In genomic region chr13:41605099-41606010, GRCm38 (mm10) we compare ENCODE assay signal across 8 mouse cellular contexts. TPM values are rescaled to one million over a fixed set of nuclear protein-coding genes. Genes with fewer than 3 reads are reported as not detected.
DNase-seq lines count a peak whose midpoint lies in the region; ATAC-seq and TF ChIP-seq lines count a peak whose summit lies in the region.

Gene Tmem170b (plus strand): TSS chr13:41605907.

- WGBS in forebrain, embryonic 10.5 days: under 1% methylated on average over 84 of the region's 87 CpGs
- WGBS in heart, embryonic 15.5 days: under 1% methylated on average over 52 of the region's 87 CpGs
- under 1% methylated on average over 49 of the region's 87 CpGs for whole genome bisulfite sequencing in liver, embryonic 14.5 days (ENCODE audit: insufficient replicate concordance)
- WGBS in neural tube, embryonic 11.5 days: under 1% methylated on average over 58 of the region's 87 CpGs
- under 1% methylated on average over 47 of the region's 87 CpGs for WGBS in stomach, postnatal 0 days

- ATAC-seq in heart, embryonic 15.5 days (replicated peaks; ENCODE audit: insufficient number of reproducible peaks, insufficient read depth, low FRiP score, low read depth): peak; percentile 98
- ATAC-seq in liver, embryonic 14.5 days (ENCODE audit: insufficient read depth): peak; percentile 95
- ATAC-seq in neural tube, embryonic 11.5 days (ENCODE audit: insufficient read depth, low FRiP score, low TSS enrichment): peak; percentile 96
- ATAC-seq in stomach, postnatal 0 days (ENCODE audit: low FRiP score, low TSS enrichment): peak; percentile 98

- peak within 1 kb of the TSS; percentile 87 for H3K9ac ChIP-seq in heart, embryonic 15.5 days
- H3K9ac ChIP-seq in liver, embryonic 14.5 days (replicated peaks): peak within 1 kb of the TSS; percentile 88
- peak within 1 kb of the TSS; percentile 94 for H3K9ac ChIP-seq in neural tube, embryonic 11.5 days (ENCODE audit: low read length)
- H3K9ac ChIP-seq in stomach, postnatal 0 days (ENCODE audit: low read length): peak within 1 kb of the TSS; percentile 91

- TF ChIP-seq CTCF in liver, embryonic 14.5 days (IDR thresholded peaks at IDR 0.05; ENCODE audit: low read depth): no peak
- TF ChIP-seq CTCF in stomach, postnatal 0 days (IDR thresholded peaks at IDR 0.05; ENCODE audit: low read depth): no peak; the same call in 1 of the 2 replicates

- DNase-seq in CD8-positive naive resting alpha-beta T cell, adult 2 months (ENCODE audit: low read depth in 2 of 2, low spot score in 2 of 2): peak; percentile 90 to 91
- DNase-seq in c-Kit-positive CD71-negative TER-119-negative erythroid progenitor cells, embryonic 14.5 days (ENCODE audit: low read depth): peak; percentile 90
- DNase-seq in forebrain, embryonic 10.5 days (ENCODE audit: extremely low spot score, low spot score): peak; percentile 98
- DNase-seq in kidney, postnatal 25 days: peak; percentile 94 to 99
- DNase-seq in liver, embryonic 14.5 days (ENCODE audit: low read depth in 3 of 3, low spot score in 3 of 3): peak; percentile 86 to 87 (median 86)
- DNase-seq in neural tube, embryonic 11.5 days (ENCODE audit: low spot score): peak; percentile 100
- peak; percentile 99 for DNase-seq in stomach, postnatal 0 days (ENCODE audit: low spot score)

- peak within 1 kb of the TSS; percentile 99 for H3K4me3 ChIP-seq in forebrain, embryonic 10.5 days
- peak within 1 kb of the TSS; percentile 90 for H3K4me3 ChIP-seq in heart, embryonic 15.5 days
- H3K4me3 ChIP-seq in liver, embryonic 14.5 days (ENCODE audit: insufficient read depth in 1 of 2, low read depth in 2 of 2, low read length in 2 of 2): peak within 1 kb of the TSS; percentile 81 to 99
- peak within 1 kb of the TSS; percentile 93 for H3K4me3 ChIP-seq in neural tube, embryonic 11.5 days (ENCODE audit: low read depth, low read length)
- H3K4me3 ChIP-seq in stomach, postnatal 0 days (ENCODE audit: low read depth, low read length): peak within 1 kb of the TSS; percentile 92

- no peaks in the 10 kb centered on the region for H3K36me3 ChIP-seq in forebrain, embryonic 10.5 days (replicated peaks)
- no peaks in the 10 kb centered on the region for H3K36me3 ChIP-seq in heart, embryonic 15.5 days
- no peaks in the 10 kb centered on the region for H3K36me3 ChIP-seq in liver, embryonic 14.5 days (replicated peaks; ENCODE audit: control insufficient read depth, insufficient read depth, low read depth)
- H3K36me3 ChIP-seq in neural tube, embryonic 11.5 days (ENCODE audit: control insufficient read depth, insufficient read depth, low read length): no peaks in the 10 kb centered on the region
- no peaks in the 10 kb centered on the region for H3K36me3 ChIP-seq in stomach, postnatal 0 days (ENCODE audit: control insufficient read depth, insufficient read depth, low read length)

- H3K9me3 ChIP-seq in forebrain, embryonic 10.5 days: no peaks in the 10 kb centered on the region
- H3K9me3 ChIP-seq in heart, embryonic 15.5 days (replicated peaks): no peaks in the 10 kb centered on the region
- no peaks in the 10 kb centered on the region for H3K9me3 ChIP-seq in liver, embryonic 14.5 days (ENCODE audit: control insufficient read depth, low read length)
- H3K9me3 ChIP-seq in neural tube, embryonic 11.5 days (ENCODE audit: control insufficient read depth, low read length): no peaks in the 10 kb centered on the region
- no peaks in the 10 kb centered on the region for H3K9me3 ChIP-seq in stomach, postnatal 0 days (ENCODE audit: control insufficient read depth, low read length)

- H3K4me2 ChIP-seq in heart, embryonic 15.5 days: peak within 1 kb of the TSS; percentile 69
- H3K4me2 ChIP-seq in liver, embryonic 14.5 days (ENCODE audit: low read depth): peak within 1 kb of the TSS; percentile 82
- H3K4me2 ChIP-seq in neural tube, embryonic 11.5 days (ENCODE audit: low read depth): peak within 1 kb of the TSS; percentile 75
- peak within 1 kb of the TSS; percentile 84 for H3K4me2 ChIP-seq in stomach, postnatal 0 days (replicated peaks; ENCODE audit: low read depth)

- H3K4me1 ChIP-seq in forebrain, embryonic 10.5 days: peaks cover 32% of the 10 kb centered on the region
- H3K4me1 ChIP-seq in heart, embryonic 15.5 days (replicated peaks): peaks cover 8% of the 10 kb centered on the region
- H3K4me1 ChIP-seq in liver, embryonic 14.5 days (replicated peaks; ENCODE audit: control insufficient read depth in 2 of 2, insufficient read depth in 2 of 2, low read length in 1 of 2): peaks cover 10 to 13% of the 10 kb centered on the region in 2 experiments
- 0 out of 2 replicates have a peak, but pooled peaks cover 4% of the 10 kb centered on the region for H3K4me1 ChIP-seq in neural tube, embryonic 11.5 days (ENCODE audit: control insufficient read depth, insufficient read depth, low read length)
- H3K4me1 ChIP-seq in stomach, postnatal 0 days (replicated peaks; ENCODE audit: control insufficient read depth, insufficient read depth): no peaks in the 10 kb centered on the region

- peaks cover 6% of the 10 kb centered on the region; the same call in 1 of the 2 replicates for H3K27me3 ChIP-seq in forebrain, embryonic 10.5 days (ENCODE audit: poor library complexity, severe bottlenecking)
- no peaks in the 10 kb centered on the region for H3K27me3 ChIP-seq in heart, embryonic 15.5 days
- no peaks in the 10 kb centered on the region for H3K27me3 ChIP-seq in liver, embryonic 14.5 days (ENCODE audit: control insufficient read depth, insufficient read depth, low read length)
- H3K27me3 ChIP-seq in neural tube, embryonic 11.5 days (ENCODE audit: control insufficient read depth, insufficient read depth, low read length): no peaks in the 10 kb centered on the region
- no peaks in the 10 kb centered on the region for H3K27me3 ChIP-seq in stomach, postnatal 0 days (ENCODE audit: control insufficient read depth, insufficient read depth, low read length)

- peak within 1 kb of the TSS; percentile 97 for H3K27ac ChIP-seq in forebrain, embryonic 10.5 days
- H3K27ac ChIP-seq in heart, embryonic 15.5 days: peak within 1 kb of the TSS; percentile 93
- H3K27ac ChIP-seq in liver, embryonic 14.5 days: peak within 1 kb of the TSS; percentile 53
- peak within 1 kb of the TSS; percentile 85 for H3K27ac ChIP-seq in neural tube, embryonic 11.5 days (ENCODE audit: low read depth, low read length)
- H3K27ac ChIP-seq in stomach, postnatal 0 days (replicated peaks): peak within 1 kb of the TSS; percentile 90

- TF ChIP-seq EP300 in liver, embryonic 14.5 days (IDR thresholded peaks at IDR 0.05; ENCODE audit: low read depth): no peak
- no peak for TF ChIP-seq EP300 in stomach, postnatal 0 days (optimal IDR thresholded peaks at IDR 0.05)

RNA-seq across cellular contexts. Expression of gene Tmem170b, which starts in this region (rescaled TPM):
- polyA plus RNA-seq in forebrain, embryonic 10.5 days (2016; fragmentation: Nextera tagmentation; extraction: Ambion mirVana): 11.4 and 12.2 TPM in 2 replicates
- 11.2 TPM in 2 replicates for polyA plus RNA-seq in heart, embryonic 15.5 days (2015; fragmentation: Nextera tagmentation; extraction: Ambion mirVana)
- polyA plus RNA-seq in liver, embryonic 14.5 days (2012; rRNA removed): 1.2 and 1.5 TPM in 2 replicates
- 5.6 and 6.0 TPM in 2 replicates for polyA plus RNA-seq in liver, embryonic 14.5 days (2014; fragmentation: Nextera tagmentation; extraction: Ambion mirVana)
- polyA plus RNA-seq in neural tube, embryonic 11.5 days (2014; fragmentation: Nextera tagmentation; extraction: Ambion mirVana): 24.5 and 25.9 TPM in 2 replicates
- 4.6 and 4.9 TPM in 2 replicates for polyA plus RNA-seq in stomach, postnatal 0 days (2015; fragmentation: Nextera tagmentation; extraction: Ambion mirVana)

Comparison
In these comparisons a context has a peak if more than half of its experiments do, and no peak if none do; other contexts are left out.
1. Peak in every context shown above with its lines: DNase-seq, ATAC-seq, H3K4me3 ChIP-seq and H3K27ac ChIP-seq.